Mouse (Mus musculus) cortical plate, adult 2 months (tissue): ENCODE measurements around the gene Olfr441. TPM values are rescaled to one million over a fixed set of nuclear protein-coding genes. Genes with fewer than 3 reads are reported as not detected.
A peak's percentile ranks its signal among the peaks of the same experiment; 100 is the strongest.
"Not testable (repeated sequence)": the region's sequence is repeated elsewhere in the genome, so short reads cannot be mapped to it uniquely, and the experiment has no call there.

ENCODE experiments used
- H3K27ac ChIP-seq: fragments of 200-500 bp; 2 replicates; pipeline ENCODE4 v1.5.1; 2012; ENCODE audit warnings: low read length, control low read depth, inconsistent platforms; ENCODE audit not compliant: insufficient read depth
- H3K4me1 ChIP-seq: fragments of 200-500 bp; 2 replicates; pipeline ENCODE4 v1.6.1; 2011; ENCODE audit warnings: low read length; ENCODE audit not compliant: control insufficient read depth, insufficient read depth
- H3K4me3 ChIP-seq: fragments of 200-500 bp; 2 replicates; pipeline ENCODE4 v1.5.1; 2011; ENCODE audit warnings: mild to moderate bottlenecking, low read length, control low read depth; ENCODE audit not compliant: insufficient read depth
- CTCF ChIP-seq: fragments of 200-500 bp; IDR thresholded peaks from 2 replicates; pipeline ENCODE4 v1.5.1; 2011; ENCODE audit warnings: mild to moderate bottlenecking, control low read depth, low read length; ENCODE audit not compliant: insufficient read depth; ENCODE audit errors: extremely low read depth
- POLR2A ChIP-seq: fragments of 200-500 bp; IDR thresholded peaks from 2 replicates; pipeline ENCODE4 v1.6.1; 2011; ENCODE audit warnings: mild to moderate bottlenecking, low read length, control low read depth; ENCODE audit not compliant: insufficient read depth; ENCODE audit errors: extremely low read depth
- polyA plus RNA-seq: library from polyadenylated mRNA; depleted of rRNA; stranded (reverse); fragments of >200 nt; gene quantifications from 2 replicates; pipeline ENCODE4 v1.2.3, GENCODE M21; 2012; rRNA removed

The Olfr441 gene
- not detected in 2 replicates for polyA plus RNA-seq

- H3K4me1 ChIP-seq, H3K4me3 ChIP-seq, H3K27ac ChIP-seq: not testable (repeated sequence)
Measured at GRCm38 (mm10) chr6:43106069-43106468, at the start of gene Olfr441. Olfr441 (plus strand) TSS chr6:43106369.

- H3K27ac ChIP-seq = no peak overlapping the region
- no peak for TF ChIP-seq POLR2A
- 0 out of 2 replicates have a peak, but pooled peaks have one; percentile 24 for TF ChIP-seq CTCF
- H3K4me1 ChIP-seq = no peaks in the 10 kb centered on the region
- no peak overlapping the region for H3K4me3 ChIP-seq
Measured at GRCm38 (mm10) chr6:43078750-43079149, 27.4 kb upstream of the Olfr441 start.

- H3K27ac ChIP-seq, H3K4me1 ChIP-seq, H3K4me3 ChIP-seq: not testable (repeated sequence)
Measured at GRCm38 (mm10) chr6:43081405-43081804, 24.8 kb upstream of the Olfr441 start.

- not testable (repeated sequence) for H3K4me1 ChIP-seq, H3K27ac ChIP-seq, H3K4me3 ChIP-seq
Measured at GRCm38 (mm10) chr6:43146267-43146666, 40.1 kb downstream of the Olfr441 start, which contains the start of gene Olfr237-ps1. Olfr237-ps1 (plus strand) TSS chr6:43146567.

- Histone ChIP-seq H3K4me3 (no peak overlapping the region), H3K27ac (no peak overlapping the region), H3K4me1 (no peaks in the 10 kb centered on the region)
- TF ChIP-seq POLR2A (no peak), CTCF (no peak)
Measured at GRCm38 (mm10) chr6:43159502-43159901, 53.3 kb downstream of the Olfr441 start.

- Histone ChIP-seq H3K4me1 (no peaks in the 10 kb centered on the region), H3K4me3 (no peak within 1 kb of the TSS), H3K27ac (no peak within 1 kb of the TSS)
- TF ChIP-seq POLR2A = no peak
- TF ChIP-seq CTCF = no peak
Measured at GRCm38 (mm10) chr6:43162982-43163381, 56.8 kb downstream of the Olfr441 start, which contains the start of gene Olfr437. Olfr437 (plus strand) TSS chr6:43163282.

GRCm38 (mm10) chr6:43167246-43167645, 61.1 kb downstream of the Olfr441 start:
- H3K4me1 ChIP-seq = no peaks in the 10 kb centered on the region
- H3K27ac ChIP-seq = no peak overlapping the region
- no peak overlapping the region for H3K4me3 ChIP-seq
- TF ChIP-seq CTCF (no peak), POLR2A (no peak)

Other genes starting within 250 kb of the Olfr441 start
- gene Olfr448, start 215.9 kb upstream of the Olfr441 start, polyA plus RNA-seq = not detected in 2 replicates
- not detected in 2 replicates for gene Olfr447, start 197.5 kb upstream of the Olfr441 start, polyA plus RNA-seq
- gene Olfr446, start 185.0 kb upstream of the Olfr441 start, polyA plus RNA-seq = not detected in 2 replicates
- gene Olfr444, start 157.3 kb upstream of the Olfr441 start, polyA plus RNA-seq = not detected in 2 replicates
- not detected in 2 replicates for gene Olfr237-ps1, start 40.2 kb downstream of the Olfr441 start, polyA plus RNA-seq
- not detected in 2 replicates for gene Olfr437, start 56.9 kb downstream of the Olfr441 start, polyA plus RNA-seq
- not detected in 2 replicates for gene Olfr13, start 65.8 kb downstream of the Olfr441 start, polyA plus RNA-seq
- gene Olfr435, start 90.8 kb downstream of the Olfr441 start, polyA plus RNA-seq = not detected in 2 replicates
- gene Olfr434, start 106.7 kb downstream of the Olfr441 start, polyA plus RNA-seq = not detected in 2 replicates
- gene Olfr47, start 125.2 kb downstream of the Olfr441 start, polyA plus RNA-seq = not detected in 2 replicates
- gene Arhgef5, start 159.2 kb downstream of the Olfr441 start, polyA plus RNA-seq = 2.4 and 2.8 TPM in 2 replicates
- gene Nobox, start 203.2 kb downstream of the Olfr441 start, polyA plus RNA-seq = 0.13 TPM in 1 of 2 replicates, not detected in the other